Mouse (Mus musculus): ENCODE measurements around the gene Setdb1.

- no peak for TF ChIP-seq EP300 (IDR thresholded peaks at IDR 0.05; ENCODE audit: low read depth)
- no peak for TF ChIP-seq CTCF (IDR thresholded peaks at IDR 0.05; ENCODE audit: low read depth)
Observed at GRCm38 (mm10) chr3:95286510-95286909, 70.5 kb downstream of the Setdb1 start.

Measured in liver, embryonic 14.5 days (tissue).